Mouse (Mus musculus) intestine, embryonic 14.5 days (tissue): ENCODE results near the gene Adnp. TPM values are rescaled to one million over a fixed set of nuclear protein-coding genes. Genes with fewer than 3 reads are reported as not detected.

Experiments used
- microRNA-seq: library from miRNA; unstranded; fragments of <30 nt; microRNA quantifications from one replicate; pipeline ENCODE4, GENCODE M21; 2016
- polyA plus RNA-seq: library from polyadenylated mRNA; unstranded; fragments of >200 nt; fragmentation: Nextera tagmentation; extraction: Ambion mirVana; gene quantifications from 2 replicates; pipeline ENCODE4 v1.2.1, GENCODE M21; 2014

Adnp gene
- polyA plus RNA-seq, 1 experiment from 2014 or later, result 3.1 TPM

Small RNA genes within 50 kb of the gene (microRNA-seq; reads per million reads assigned to microRNA genes)
- not detected for gene Gm24561

Other genes with a start within 250 kb of the Adnp start
- 3.8 and 4.8 TPM in 2 replicates for gene Ripor3, start 196.5 kb downstream of the Adnp start, polyA plus RNA-seq
- 20.0 and 21.6 TPM in 2 replicates for gene Pard6b, start 126.1 kb downstream of the Adnp start, polyA plus RNA-seq
- gene Gm20716, start 23.3 kb upstream of the Adnp start, polyA plus RNA-seq, result 23.3 and 24.8 TPM in 2 replicates
- 76.4 and 76.8 TPM in 2 replicates for gene Dpm1, start 23.5 kb upstream of the Adnp start, polyA plus RNA-seq
- gene Mocs3, start 23.5 kb upstream of the Adnp start, polyA plus RNA-seq, result 7.7 and 7.8 TPM in 2 replicates
- gene Kcng1, start 74.6 kb upstream of the Adnp start, polyA plus RNA-seq, result 11.7 and 12.0 TPM in 2 replicates